Mouse (Mus musculus) erythroblast, embryonic 14.5 days (primary cell): ENCODE measurements around the gene Nrxn2.

Experiments
- GATA1 ChIP-seq: IDR thresholded peaks from 2 replicates; pipeline ENCODE4 v1.6.1; 2012; ENCODE audit warnings: low read length, inconsistent platforms, mixed read lengths
- TAL1 ChIP-seq: IDR thresholded peaks from 3 replicates; pipeline ENCODE4 v1.6.1; 2012; ENCODE audit warnings: low read length, inconsistent platforms, mixed read lengths

GRCm38 (mm10) chr19:6518601-6519000 is 100.1 kb downstream of the Nrxn2 start:
- TF ChIP-seq GATA1 (no peak), TAL1 (no peak)
